Mouse (Mus musculus): Measurements from ENCODE around the gene 2700081O15Rik.

The 2700081O15Rik gene

GRCm38 (mm10) chr19:7420841-7421601, 3.6 kb downstream of the 2700081O15Rik start:
- DNase-seq (ENCODE audit: low spot score) = no peak

- DNase-seq (ENCODE audit: low spot score) = peak; percentile 79
Measured at GRCm38 (mm10) chr19:7421602-7422591, 4.5 kb downstream of the 2700081O15Rik start.

GRCm38 (mm10) chr19:7422656-7423027, 5.2 kb downstream of the 2700081O15Rik start:
- no peak for DNase-seq (ENCODE audit: low spot score)

- peak; percentile 39 for DNase-seq (ENCODE audit: low spot score)
Measured at GRCm38 (mm10) chr19:7423028-7423655, 5.7 kb downstream of the 2700081O15Rik start.

GRCm38 (mm10) chr19:7423656-7424030, 6.2 kb downstream of the 2700081O15Rik start:
- peak; percentile 35 for DNase-seq (ENCODE audit: low spot score)

- no peak for DNase-seq (ENCODE audit: low spot score)
Measured at GRCm38 (mm10) chr19:7424131-7424530, 6.7 kb downstream of the 2700081O15Rik start.

GRCm38 (mm10) chr19:7424590-7425397, 7.4 kb downstream of the 2700081O15Rik start:
- no peak for DNase-seq (ENCODE audit: low spot score)

- no peak for DNase-seq (ENCODE audit: low spot score)
Measured at GRCm38 (mm10) chr19:7425398-7425775, 8.0 kb downstream of the 2700081O15Rik start.

GRCm38 (mm10) chr19:7434887-7435286, 17.5 kb downstream of the 2700081O15Rik start:
- no peak for DNase-seq (ENCODE audit: low spot score)

- DNase-seq (ENCODE audit: low spot score) = peak; percentile 84
Measured at GRCm38 (mm10) chr19:7436061-7436970, 18.9 kb downstream of the 2700081O15Rik start.

GRCm38 (mm10) chr19:7438295-7438694, 20.9 kb downstream of the 2700081O15Rik start:
- DNase-seq (ENCODE audit: low spot score) = no peak

- DNase-seq (ENCODE audit: low spot score) = peak; percentile 77
Measured at GRCm38 (mm10) chr19:7441493-7441892, 24.1 kb downstream of the 2700081O15Rik start.

- no peak for DNase-seq (ENCODE audit: low spot score)
Measured at GRCm38 (mm10) chr19:7445105-7445504, 27.7 kb downstream of the 2700081O15Rik start.

- no peak for DNase-seq (ENCODE audit: low spot score)
Measured at GRCm38 (mm10) chr19:7445596-7445995, 28.2 kb downstream of the 2700081O15Rik start.

- DNase-seq (ENCODE audit: low spot score) = no peak
Measured at GRCm38 (mm10) chr19:7456803-7457202, 39.4 kb downstream of the 2700081O15Rik start.

- DNase-seq (ENCODE audit: low spot score) = no peak
Measured at GRCm38 (mm10) chr19:7458901-7459300, 41.5 kb downstream of the 2700081O15Rik start.

- DNase-seq (ENCODE audit: low spot score) = no peak
Measured at GRCm38 (mm10) chr19:7459370-7459769, 41.9 kb downstream of the 2700081O15Rik start.

GRCm38 (mm10) chr19:7467915-7468314, 50.5 kb downstream of the 2700081O15Rik start:
- DNase-seq (ENCODE audit: low spot score) = no peak

GRCm38 (mm10) chr19:7470643-7471042, 53.2 kb downstream of the 2700081O15Rik start:
- no peak for DNase-seq (ENCODE audit: low spot score)

Measured in retina, embryonic 14.5 days (tissue).